Mouse (Mus musculus): ENCODE measurements around the gene Zfp64. TPM values are rescaled to one million over a fixed set of nuclear protein-coding genes. Genes with fewer than 3 reads are reported as not detected.

The Zfp64 gene
- polyA plus RNA-seq (2015; fragmentation: Illumina TruSeq; extraction: RNeasy Lipid Tissue Mini Kit (QIAGEN cat#74804); ENCODE audit: low read depth, low replicate concordance), result 10.6 TPM

GRCm38 (mm10) chr2:168954835-168955716, at the start of gene Zfp64:
Gene Zfp64, minus strand, starts transcription at chr2:168955587.

Other genes with a start within 250 kb of the Zfp64 start
- 219 TPM for gene Atp9a, start 213.2 kb downstream of the Zfp64 start, polyA plus RNA-seq (2015; fragmentation: Illumina TruSeq; extraction: RNeasy Lipid Tissue Mini Kit (QIAGEN cat#74804); ENCODE audit: low read depth, low replicate concordance)
- not detected for gene Sall4, start 187.6 kb downstream of the Zfp64 start, polyA plus RNA-seq (2015; fragmentation: Illumina TruSeq; extraction: RNeasy Lipid Tissue Mini Kit (QIAGEN cat#74804); ENCODE audit: low read depth, low replicate concordance)

Data from brain, adult 10 weeks (tissue).